Mouse (Mus musculus) large intestine, adult 2 months (tissue): ENCODE results near the gene Prr18. TPM values are rescaled to one million over a fixed set of nuclear protein-coding genes. Genes with fewer than 3 reads are reported as not detected.
"Not testable (repeated sequence)": the region's sequence is repeated elsewhere in the genome, so short reads cannot be mapped to it uniquely, and the experiment has no call there.

Source experiments
- DNase-seq: peaks from one replicate; pipeline ENCODE4 v3.0.0-alpha.2; 2012; ENCODE audit warnings: low read depth, low spot score
- WGBS: fragments of 180-500 bp; shearing (Covaris S2); methylation state at CpG from one replicate; pipeline ENCODE4 v1.1.7; 2018; 5-methylcytosine and 5-hydroxymethylcytosine counted together
- polyA plus RNA-seq: library from polyadenylated mRNA; depleted of rRNA; stranded (reverse); fragments of >200 nt; gene quantifications from 2 replicates; pipeline ENCODE4 v1.2.3, GENCODE M21; 2012; rRNA removed

Gene Prr18
- polyA plus RNA-seq, result 0.15 and 0.16 TPM in 2 replicates

GRCm38 (mm10) chr17:8337159-8337558, at the start of gene Prr18:
Prr18 (plus strand) TSS chr17:8337459.
- WGBS, result 71% methylated on average over 1 of the region's 5 CpGs
- not testable (repeated sequence) for DNase-seq

GRCm38 (mm10) chr17:8289993-8290679, 47.1 kb upstream of the Prr18 start:
- DNase-seq, result no peak
- 98% methylated on average over 3 of the region's 3 CpGs for WGBS

GRCm38 (mm10) chr17:8290736-8291135, 46.5 kb upstream of the Prr18 start:
- no peak for DNase-seq

- DNase-seq, result no peak
These were observed 41.4 kb upstream of the Prr18 start for GRCm38 (mm10) chr17:8295825-8296224.

- WGBS, result 85% methylated on average over 9 of the region's 9 CpGs
- no peak for DNase-seq
These were observed 40.9 kb upstream of the Prr18 start for GRCm38 (mm10) chr17:8296313-8296844.

GRCm38 (mm10) chr17:8297746-8298145, 39.5 kb upstream of the Prr18 start:
- DNase-seq, result no peak
- 84% methylated on average over 5 of the region's 5 CpGs for WGBS

GRCm38 (mm10) chr17:8298281-8298680, 39.0 kb upstream of the Prr18 start:
- WGBS, result 88% methylated on average over 2 of the region's 2 CpGs
- DNase-seq, result no peak

- DNase-seq, result no peak
These were observed 37.7 kb upstream of the Prr18 start for GRCm38 (mm10) chr17:8299524-8299923.

GRCm38 (mm10) chr17:8301515-8301914, 35.7 kb upstream of the Prr18 start:
- no peak for DNase-seq
- WGBS, result 81% methylated on average over 4 of the region's 4 CpGs

- 76% methylated on average over 7 of the region's 7 CpGs for WGBS
- DNase-seq, result no peak
These were observed 34.4 kb upstream of the Prr18 start for GRCm38 (mm10) chr17:8302772-8303438.

- no peak for DNase-seq
- 56% methylated on average over 5 of the region's 5 CpGs for WGBS
These were observed 33.6 kb upstream of the Prr18 start for GRCm38 (mm10) chr17:8303671-8304070.

GRCm38 (mm10) chr17:8305801-8306200, 31.5 kb upstream of the Prr18 start:
- no peak for DNase-seq
- 53% methylated on average over 3 of the region's 3 CpGs for WGBS

GRCm38 (mm10) chr17:8310838-8311614, 26.2 kb upstream of the Prr18 start, which contains the start of gene Sft2d1:
Sft2d1 (plus strand) TSS chr17:8311102.
- under 1% methylated on average over 54 of the region's 54 CpGs for WGBS

GRCm38 (mm10) chr17:8311751-8312150, 25.5 kb upstream of the Prr18 start:
- 10% methylated on average over 3 of the region's 3 CpGs for WGBS
- DNase-seq, result no peak

More at GRCm38 (mm10) chr17:8310838-8311614, 26.2 kb upstream of the Prr18 start, which contains the start of gene Sft2d1:
- DNase-seq, result peak; percentile 76

- 59% methylated on average over 3 of the region's 3 CpGs for WGBS
- DNase-seq, result no peak
These were observed 23.3 kb upstream of the Prr18 start for GRCm38 (mm10) chr17:8313976-8314375.

GRCm38 (mm10) chr17:8316251-8316650, 21.0 kb upstream of the Prr18 start:
- DNase-seq, result no peak
- whole genome bisulfite sequencing, result 59% methylated on average over 1 of the region's 1 CpGs

GRCm38 (mm10) chr17:8326877-8327276, 10.4 kb upstream of the Prr18 start:
- 96% methylated on average over 11 of the region's 11 CpGs for WGBS

GRCm38 (mm10) chr17:8328511-8329174, 8.6 kb upstream of the Prr18 start:
- WGBS, result 55% methylated on average over 7 of the region's 7 CpGs
- no peak for DNase-seq

More at GRCm38 (mm10) chr17:8326877-8327276, 10.4 kb upstream of the Prr18 start:
- not testable (repeated sequence) for DNase-seq

- DNase-seq, result no peak
- 42% methylated on average over 5 of the region's 5 CpGs for whole genome bisulfite sequencing
These were observed 6.7 kb upstream of the Prr18 start for GRCm38 (mm10) chr17:8330602-8331001.
